Mouse (Mus musculus): ENCODE results near the gene Gm42906.

DNA sequence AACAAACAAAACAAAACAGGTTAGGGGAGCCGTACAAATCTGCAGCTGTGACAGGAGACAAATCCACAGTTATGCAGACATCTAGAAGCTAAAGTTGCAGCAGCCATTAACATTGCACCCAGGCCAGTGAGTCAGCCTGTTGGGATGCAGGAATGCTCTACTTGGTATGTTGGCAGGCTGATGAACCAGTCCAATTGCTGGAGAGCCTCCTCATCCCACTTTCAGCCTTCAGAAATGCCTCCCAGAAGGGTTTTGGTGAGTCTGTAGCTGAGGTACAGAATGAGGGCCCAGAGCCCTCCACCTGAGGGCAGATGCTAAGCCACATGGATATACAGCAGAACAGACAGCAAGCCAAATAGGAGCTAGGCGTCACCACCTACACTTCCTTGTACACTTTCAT, 358.4 kb downstream of the Gm42906 start:
- no peak for TF ChIP-seq CHD2 (IDR thresholded peaks at IDR 0.05; ENCODE audit: low read depth, low read length)
- no peak for TF ChIP-seq ZC3H11A (IDR thresholded peaks at IDR 0.05; ENCODE audit: borderline replicate concordance, low read depth, low read length)
- no peak for TF ChIP-seq HCFC1 (IDR thresholded peaks at IDR 0.05; ENCODE audit: borderline replicate concordance, insufficient read depth, low read length)
- TF ChIP-seq MAFK (IDR thresholded peaks at IDR 0.05; ENCODE audit: insufficient read depth, low read depth, low read length) = no peak
- no peak for TF ChIP-seq ZNF384 (IDR thresholded peaks at IDR 0.05; ENCODE audit: low read depth, low read length)

All from ES-E14 (cell line).